Mouse (Mus musculus) liver, embryonic 14.5 days (tissue): ENCODE measurements at regions not wholly inside any gene's neighbourhood (a gene's known extent, or its start where the extent isn't known, plus 50 kb on each side); places are given as distances from the start of the nearest gene placed in this dataset.

ENCODE experiments used
- ATAC-seq: fragments of 200-750 bp; cut with Nextera tagmentation; 2 replicates; pipeline ENCODE4 v1.8.0; 2017; ENCODE audit warnings: moderate number of reproducible peaks, mild to moderate bottlenecking, moderate library complexity; ENCODE audit not compliant: insufficient read depth
- DNase-seq, 3 experiments: peaks; one replicate each; pipeline ENCODE4 v3.0.0-alpha.2; 2012 to 2013; ENCODE audit warnings: low read depth in 3 of 3, low spot score in 3 of 3
- H3K27ac ChIP-seq: fragments of 300-500 bp; sonication (generic); 2 replicates; pipeline ENCODE4 v1.5.1; 2014; ENCODE audit warnings: moderate library complexity, mild to moderate bottlenecking, control low read depth, inconsistent platforms
- H3K27me3 ChIP-seq: fragments of 300-500 bp; sonication (generic); 2 replicates; pipeline ENCODE4 v1.6.1; 2014; ENCODE audit warnings: mild to moderate bottlenecking, low read length, moderate library complexity; ENCODE audit not compliant: control insufficient read depth, insufficient read depth
- H3K36me3 ChIP-seq: fragments of 300-500 bp; sonication (generic); replicated peaks from 2 replicates; pipeline ENCODE4 v1.6.1; 2014; ENCODE audit warnings: low read depth; ENCODE audit not compliant: control insufficient read depth, insufficient read depth
- H3K4me1 ChIP-seq, 2 experiments: fragments of 200-500 bp in 1 of 2; fragments of 300-500 bp in 1 of 2; sonication (generic) in 1 of 2; replicated peaks; 2 replicates each; pipeline ENCODE4 v1.6.1; 2012 to 2014; ENCODE audit warnings: antibody characterized with exemption in 1 of 2, inconsistent platforms in 1 of 2, low read length in 1 of 2; ENCODE audit not compliant: control insufficient read depth in 2 of 2, insufficient read depth in 2 of 2
- H3K4me2 ChIP-seq: fragments of 300-500 bp; sonication (generic); 2 replicates; pipeline ENCODE4 v1.6.1; 2014; ENCODE audit warnings: low read depth, mild to moderate bottlenecking, control low read depth, moderate library complexity
- H3K4me3 ChIP-seq, 2 experiments: fragments of 200-500 bp in 1 of 2; fragments of 300-500 bp in 1 of 2; sonication (generic) in 1 of 2; 2 replicates each; pipeline ENCODE4 v1.5.1; 2012 to 2014; ENCODE audit warnings: low read depth in 2 of 2, low read length in 2 of 2, mild to moderate bottlenecking in 2 of 2, control low read depth in 1 of 2, inconsistent platforms in 1 of 2, moderate library complexity in 1 of 2; ENCODE audit not compliant: insufficient read depth in 1 of 2
- H3K9ac ChIP-seq: fragments of 300-500 bp; sonication (generic); replicated peaks from 2 replicates; pipeline ENCODE4 v1.6.1; 2014; ENCODE audit warnings: mild to moderate bottlenecking, control low read depth, moderate library complexity
- H3K9me3 ChIP-seq: fragments of 300-500 bp; sonication (generic); 2 replicates; pipeline ENCODE4 v1.6.1; 2016; ENCODE audit warnings: low read length, mixed read lengths; ENCODE audit not compliant: control insufficient read depth
- CTCF ChIP-seq: IDR thresholded peaks from 2 replicates; pipeline ENCODE4 v1.5.1; 2016; ENCODE audit warnings: antibody characterized with exemption, low read depth, control low read depth
- EP300 ChIP-seq: IDR thresholded peaks from 2 replicates; pipeline ENCODE4 v1.6.1; 2016; ENCODE audit warnings: antibody characterized with exemption, low read depth
- WGBS: fragments of 180-500 bp; shearing (Covaris S2); extraction: QIAGEN DNeasy Blood & Tissue Kit; methylation state at CpG from one replicate; pipeline ENCODE4 v1.1.7; 2014; ENCODE audit not compliant: insufficient replicate concordance; 5-methylcytosine and 5-hydroxymethylcytosine counted together

GRCm38 (mm10) chr11:45639236-45639635 lies 212.6 kb upstream of the Clint1 start:
- 50% methylated on average over 6 of the region's 6 CpGs for WGBS
- H3K4me2 ChIP-seq = no peak overlapping the region
- no peaks in the 10 kb centered on the region for H3K36me3 ChIP-seq
- H3K4me1 ChIP-seq = peaks cover 0 to 2% of the 10 kb centered on the region in 2 experiments; a peak in 1 of 4 replicates
- TF ChIP-seq EP300 (no peak), CTCF (no peak)
- ATAC-seq (no peak), DNase-seq (no peak)
- no peak overlapping the region for H3K9ac ChIP-seq
- H3K9me3 ChIP-seq = no peaks in the 10 kb centered on the region
- no peaks in the 10 kb centered on the region for H3K27me3 ChIP-seq
- no peak overlapping the region for H3K27ac ChIP-seq
- no peak overlapping the region for H3K4me3 ChIP-seq

- H3K27me3 ChIP-seq = no peaks in the 10 kb centered on the region
- H3K27ac ChIP-seq = no peak overlapping the region
- H3K9ac ChIP-seq = no peak overlapping the region
- ATAC-seq = no peak
- H3K36me3 ChIP-seq = no peaks in the 10 kb centered on the region
- H3K4me2 ChIP-seq = no peak overlapping the region
- H3K4me1 ChIP-seq = no peaks in the 10 kb centered on the region
- DNase-seq = no peak
- TF ChIP-seq EP300 (no peak), CTCF (no peak)
- WGBS = 62% methylated on average over 9 of the region's 9 CpGs
- no peak overlapping the region for H3K4me3 ChIP-seq
- H3K9me3 ChIP-seq = no peaks in the 10 kb centered on the region
Measured at GRCm38 (mm10) chr11:45642142-45642756, 209.6 kb upstream of the Clint1 start.

GRCm38 (mm10) chr11:45643629-45644325 lies 208.1 kb upstream of the Clint1 start:
- 77% methylated on average over 12 of the region's 12 CpGs for WGBS
- no peak overlapping the region for H3K4me2 ChIP-seq
- no peak overlapping the region for H3K27ac ChIP-seq
- no peak overlapping the region for H3K4me3 ChIP-seq
- H3K36me3 ChIP-seq = no peaks in the 10 kb centered on the region
- DNase-seq = no peak
- no peak for ATAC-seq
- no peak for TF ChIP-seq CTCF
- no peak for TF ChIP-seq EP300
- no peak overlapping the region for H3K9ac ChIP-seq
- no peaks in the 10 kb centered on the region for H3K9me3 ChIP-seq
- no peaks in the 10 kb centered on the region for H3K27me3 ChIP-seq
- H3K4me1 ChIP-seq = no peaks in the 10 kb centered on the region

GRCm38 (mm10) chr11:45645815-45646214 lies 206.0 kb upstream of the Clint1 start:
- ATAC-seq = no peak
- H3K27ac ChIP-seq = no peak overlapping the region
- DNase-seq = no peak
- no peaks in the 10 kb centered on the region for H3K9me3 ChIP-seq
- H3K27me3 ChIP-seq = no peaks in the 10 kb centered on the region
- H3K4me2 ChIP-seq = no peak overlapping the region
- no peak for TF ChIP-seq CTCF
- no peak for TF ChIP-seq EP300
- no peaks in the 10 kb centered on the region for H3K36me3 ChIP-seq
- no peak overlapping the region for H3K4me3 ChIP-seq
- WGBS = 40% methylated on average over 3 of the region's 3 CpGs
- H3K9ac ChIP-seq = no peak overlapping the region
- no peaks in the 10 kb centered on the region for H3K4me1 ChIP-seq

GRCm38 (mm10) chr11:45647888-45648287 lies 204.0 kb upstream of the Clint1 start:
- no peak overlapping the region for H3K4me2 ChIP-seq
- H3K27ac ChIP-seq = no peak overlapping the region
- H3K9me3 ChIP-seq = no peaks in the 10 kb centered on the region
- 51% methylated on average over 3 of the region's 3 CpGs for WGBS
- H3K27me3 ChIP-seq = no peaks in the 10 kb centered on the region
- no peak overlapping the region for H3K9ac ChIP-seq
- DNase-seq = no peak
- H3K4me3 ChIP-seq = no peak overlapping the region
- no peaks in the 10 kb centered on the region for H3K36me3 ChIP-seq
- TF ChIP-seq CTCF (peak; percentile 60), EP300 (no peak)
- no peaks in the 10 kb centered on the region for H3K4me1 ChIP-seq
- ATAC-seq = no peak
